Mouse (Mus musculus) heart, postnatal 0 days (tissue): Measurements from ENCODE around the gene Agpat3. TPM values are rescaled to one million over a fixed set of nuclear protein-coding genes. Genes with fewer than 3 reads are reported as not detected.
"Not testable (repeated sequence)": the region's sequence is repeated elsewhere in the genome, so short reads cannot be mapped to it uniquely, and the experiment has no call there.

ENCODE experiments used
- ATAC-seq: fragments of 200-750 bp; cut with Nextera tagmentation; 2 replicates; pipeline ENCODE4 v1.8.0; 2017; ENCODE audit warnings: low read depth, moderate number of reproducible peaks, moderate library complexity; ENCODE audit not compliant: insufficient read depth
- DNase-seq: peaks from one replicate; pipeline ENCODE4 v3.0.0-alpha.2; 2016; ENCODE audit warnings: low spot score
- H3K27ac ChIP-seq: fragments of 300-500 bp; sonication (generic); 2 replicates; pipeline ENCODE4 v1.5.1; 2014; ENCODE audit warnings: low read depth, mild to moderate bottlenecking
- H3K27me3 ChIP-seq: fragments of 300-500 bp; sonication (generic); 2 replicates; pipeline ENCODE4 v1.6.1; 2014; ENCODE audit warnings: low read length, mixed read lengths; ENCODE audit not compliant: control insufficient read depth, insufficient read depth
- H3K36me3 ChIP-seq: fragments of 300-500 bp; sonication (generic); replicated peaks from 2 replicates; pipeline ENCODE4 v1.6.1; 2014; ENCODE audit warnings: low read length, mixed read lengths; ENCODE audit not compliant: control insufficient read depth, insufficient read depth
- H3K4me1 ChIP-seq: fragments of 300-500 bp; sonication (generic); 2 replicates; pipeline ENCODE4 v1.6.1; 2014; ENCODE audit warnings: antibody characterized with exemption; ENCODE audit not compliant: control insufficient read depth, insufficient read depth
- H3K4me2 ChIP-seq: fragments of 300-500 bp; sonication (generic); 2 replicates; pipeline ENCODE4 v1.6.1; 2014; ENCODE audit warnings: low read depth, mild to moderate bottlenecking, low read length, moderate library complexity
- H3K4me3 ChIP-seq: fragments of 300-500 bp; sonication (generic); 2 replicates; pipeline ENCODE4 v1.5.1; 2014; ENCODE audit warnings: low read depth, low read length
- H3K9ac ChIP-seq: fragments of 300-500 bp; sonication (generic); replicated peaks from 2 replicates; pipeline ENCODE4 v1.6.1; 2014; ENCODE audit warnings: low read depth, low read length, mixed read lengths
- H3K9me3 ChIP-seq: fragments of 300-500 bp; sonication (generic); replicated peaks from 2 replicates; pipeline ENCODE4 v1.6.1; 2016; ENCODE audit warnings: low read length; ENCODE audit not compliant: control insufficient read depth
- CTCF ChIP-seq: IDR thresholded peaks from 2 replicates; pipeline ENCODE4 v1.5.1; 2016; ENCODE audit warnings: antibody characterized with exemption, control low read depth, low read depth
- EP300 ChIP-seq: IDR thresholded peaks from 2 replicates; pipeline ENCODE4 v1.6.1; 2016; ENCODE audit warnings: antibody characterized with exemption, low read depth
- WGBS: fragments of 180-500 bp; shearing (Covaris S2); extraction: QIAGEN DNeasy Blood & Tissue Kit; methylation state at CpG from one replicate; pipeline ENCODE4 v1.1.7; 2014; 5-methylcytosine and 5-hydroxymethylcytosine counted together
- polyA plus RNA-seq: library from polyadenylated mRNA; unstranded; fragments of >200 nt; fragmentation: Nextera tagmentation; extraction: Ambion mirVana; gene quantifications from 2 replicates; pipeline ENCODE4 v1.2.1, GENCODE M21; 2015
- total RNA-seq: library from RNA; depleted of rRNA; stranded (reverse); fragments of >200 nt; gene quantifications from 2 replicates; pipeline ENCODE4 v1.2.3, GENCODE M21; 2014; ENCODE audit warnings: low replicate concordance

Agpat3 gene
- total and polyA plus RNA-seq, 2 experiments from 2014 or later: 164 to 182 TPM

DNA sequence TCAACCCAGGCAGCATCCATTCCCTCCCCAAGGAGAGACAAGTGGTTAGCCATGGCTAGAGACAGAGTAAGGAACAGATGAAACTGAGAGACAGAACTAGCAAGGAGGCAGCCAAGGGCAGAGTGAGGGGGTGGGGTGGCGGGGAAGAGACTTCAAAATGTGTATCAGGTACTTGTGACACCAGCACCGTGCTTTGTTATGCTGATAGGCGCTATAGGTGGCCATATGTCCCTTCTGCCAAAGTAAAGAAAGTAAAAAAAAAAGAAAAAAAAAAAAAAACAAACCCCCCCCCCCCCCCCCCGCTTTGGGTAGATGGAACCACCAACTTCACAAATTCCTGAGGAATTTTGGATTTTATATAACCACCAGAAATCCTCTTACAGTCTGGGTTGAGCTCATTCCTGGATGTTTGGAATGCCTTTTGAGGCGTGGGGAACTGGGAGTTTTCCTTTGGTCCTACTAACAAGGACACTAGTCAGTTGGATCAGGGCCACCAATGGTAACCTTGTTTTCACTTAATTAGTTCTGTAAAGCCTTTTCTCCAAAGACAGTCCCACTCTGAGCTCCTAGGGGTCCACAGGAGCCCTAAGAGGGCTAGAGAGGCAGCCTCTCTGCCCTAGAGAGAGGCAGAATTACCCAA is 14.0 kb upstream of the Agpat3 start:
- 46% methylated on average over 5 of the region's 5 CpGs for WGBS
- Histone ChIP-seq H3K4me2 (no peak overlapping the region), H3K4me1 (peaks cover 12% of the 10 kb centered on the region), H3K27me3 (no peaks in the 10 kb centered on the region), H3K27ac (peak overlapping the region; percentile 62; the same call in 1 of the 2 replicates), H3K9ac (no peak overlapping the region), H3K36me3 (no peaks in the 10 kb centered on the region), H3K4me3 (no peak overlapping the region), H3K9me3 (no peaks in the 10 kb centered on the region)
- ATAC-seq (no peak), DNase-seq (no peak)
- TF ChIP-seq EP300 (no peak), CTCF (no peak)

DNA sequence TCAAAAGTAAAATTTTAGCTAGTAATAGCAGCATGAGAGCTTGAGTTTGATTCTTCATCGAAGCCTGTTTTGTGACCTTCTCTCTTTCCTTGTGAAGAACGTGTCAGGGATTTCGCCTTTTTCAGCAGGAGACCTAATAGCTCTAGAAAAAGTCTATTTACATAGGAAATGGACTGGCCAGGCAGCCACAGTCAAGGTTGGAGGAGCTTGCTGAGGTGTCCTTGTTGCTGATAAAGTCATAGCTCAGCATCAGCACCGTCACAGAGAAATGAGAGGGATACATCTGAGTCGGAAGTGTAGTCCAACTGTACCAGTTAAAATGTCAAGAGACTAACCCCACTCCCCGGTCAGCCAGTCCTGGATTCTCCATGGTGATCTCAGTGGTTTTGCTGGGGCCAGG is 13.3 kb upstream of the Agpat3 start:
- H3K4me1 ChIP-seq: peaks cover 14% of the 10 kb centered on the region
- 80% methylated on average over 6 of the region's 6 CpGs for WGBS
- no peaks in the 10 kb centered on the region for H3K36me3 ChIP-seq
- TF ChIP-seq CTCF: no peak
- no peak for TF ChIP-seq EP300
- ATAC-seq: no peak
- H3K4me2 ChIP-seq: no peak overlapping the region
- H3K9ac ChIP-seq: no peak overlapping the region
- no peak overlapping the region for H3K27ac ChIP-seq
- no peaks in the 10 kb centered on the region for H3K27me3 ChIP-seq
- no peak for DNase-seq
- no peaks in the 10 kb centered on the region for H3K9me3 ChIP-seq
- H3K4me3 ChIP-seq: no peak overlapping the region

DNA sequence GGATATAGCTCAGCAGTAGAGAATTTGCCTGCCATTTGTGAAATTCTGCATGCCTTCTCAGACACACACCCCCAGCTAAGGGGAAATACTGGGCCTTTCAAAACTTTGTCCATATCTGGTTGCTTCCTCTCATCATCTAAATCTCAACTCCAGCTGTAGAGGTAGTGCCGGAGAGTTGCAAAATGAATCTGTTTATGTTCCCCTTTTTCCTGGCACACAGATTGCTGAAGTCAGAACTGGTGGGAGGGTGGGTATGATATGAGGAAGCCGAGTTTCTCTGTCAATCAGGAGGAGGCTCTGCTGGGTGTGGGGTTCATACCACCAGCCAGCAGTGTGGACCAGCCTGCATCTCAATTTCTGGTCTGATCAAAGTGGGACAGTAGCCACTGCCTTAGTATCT is 11.8 kb upstream of the Agpat3 start:
- WGBS: 43% methylated on average over 2 of the region's 2 CpGs
- H3K36me3 ChIP-seq: no peaks in the 10 kb centered on the region
- DNase-seq (no peak), ATAC-seq (no peak)
- no peaks in the 10 kb centered on the region for H3K27me3 ChIP-seq
- H3K4me3 ChIP-seq: no peak overlapping the region
- peaks cover 21% of the 10 kb centered on the region for H3K4me1 ChIP-seq
- TF ChIP-seq EP300: no peak
- no peak for TF ChIP-seq CTCF
- H3K9ac ChIP-seq: no peak overlapping the region
- H3K9me3 ChIP-seq: no peaks in the 10 kb centered on the region
- no peak overlapping the region for H3K27ac ChIP-seq
- no peak overlapping the region for H3K4me2 ChIP-seq

DNA sequence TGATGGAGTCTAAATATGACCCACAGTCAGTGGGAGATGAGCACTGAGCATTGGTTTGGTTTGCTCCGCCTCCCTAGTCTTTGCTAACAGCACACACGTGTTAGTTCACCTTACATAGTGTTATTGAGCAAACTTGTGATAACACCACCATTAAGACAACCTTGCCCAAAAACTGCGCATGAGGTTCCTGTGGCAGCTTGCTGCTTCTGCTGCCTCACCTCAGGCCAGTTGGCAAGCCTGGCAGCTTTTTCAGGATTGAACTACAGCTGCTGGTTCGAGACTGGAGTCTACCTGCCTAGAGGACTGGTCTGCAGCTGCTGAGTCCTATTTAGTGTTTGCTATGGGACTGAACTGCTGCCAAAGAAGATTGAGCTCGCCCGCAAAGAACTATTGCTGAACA is 11.1 kb upstream of the Agpat3 start:
- no peaks in the 10 kb centered on the region for H3K27me3 ChIP-seq
- H3K9me3 ChIP-seq: no peaks in the 10 kb centered on the region
- H3K4me2 ChIP-seq: no peak overlapping the region
- H3K9ac ChIP-seq: no peak overlapping the region
- TF ChIP-seq CTCF (no peak), EP300 (no peak)
- ATAC-seq (no peak), DNase-seq (no peak)
- 91% methylated on average over 6 of the region's 6 CpGs for WGBS
- H3K4me1 ChIP-seq: peaks cover 21% of the 10 kb centered on the region
- no peak overlapping the region for H3K27ac ChIP-seq
- no peaks in the 10 kb centered on the region for H3K36me3 ChIP-seq
- no peak overlapping the region for H3K4me3 ChIP-seq

DNA sequence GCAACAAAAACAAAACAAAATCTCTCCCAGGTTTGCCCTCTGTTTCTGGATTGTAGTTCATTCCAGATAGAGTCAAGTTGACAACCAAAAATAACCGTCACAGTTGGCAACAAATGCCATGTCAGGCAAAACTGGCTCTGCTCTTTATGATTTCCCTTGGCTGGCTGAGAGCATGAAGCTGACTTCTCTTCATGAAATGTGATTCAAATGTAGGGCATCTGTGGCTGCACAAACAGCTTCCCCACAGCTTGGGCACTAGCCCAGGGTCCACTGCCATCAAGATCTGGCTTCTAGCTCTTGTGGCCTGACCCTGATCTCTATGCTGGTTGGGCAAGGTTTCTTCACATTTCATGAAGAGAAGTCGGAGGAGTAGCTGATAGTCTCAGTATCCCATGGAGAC is 9.7 kb upstream of the Agpat3 start:
- no peaks in the 10 kb centered on the region for H3K27me3 ChIP-seq
- 48% methylated on average over 2 of the region's 2 CpGs for WGBS
- no peaks in the 10 kb centered on the region for H3K36me3 ChIP-seq
- no peak overlapping the region for H3K9ac ChIP-seq
- H3K27ac ChIP-seq: peak overlapping the region; percentile 49
- no peak for ATAC-seq
- H3K9me3 ChIP-seq: no peaks in the 10 kb centered on the region
- peak; percentile 36 for DNase-seq
- peaks cover 21% of the 10 kb centered on the region for H3K4me1 ChIP-seq
- H3K4me3 ChIP-seq: no peak overlapping the region
- no peak for TF ChIP-seq CTCF
- TF ChIP-seq EP300: no peak
- no peak overlapping the region for H3K4me2 ChIP-seq

DNA sequence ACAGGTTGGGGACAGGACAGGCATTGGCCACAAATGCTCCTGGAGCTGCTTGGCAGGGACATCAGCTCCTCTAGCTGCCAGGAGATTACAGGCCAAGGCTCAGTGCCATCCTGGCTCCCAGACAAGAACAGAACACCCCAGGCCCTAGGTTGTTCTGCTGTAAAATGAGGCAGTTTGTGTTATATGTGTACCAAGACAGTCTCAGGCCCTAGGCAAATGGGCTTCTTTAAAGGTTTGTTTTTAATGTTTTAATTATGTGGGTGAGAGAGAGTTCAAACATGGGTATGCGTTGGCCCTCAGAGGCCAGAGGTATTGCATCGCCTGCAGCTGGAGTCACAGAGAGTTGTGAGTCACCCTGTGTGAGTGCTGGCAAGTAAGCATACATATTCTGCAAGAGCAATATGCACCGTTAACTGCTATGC is 8.0 kb upstream of the Agpat3 start:
- ATAC-seq: peak; percentile 55; the same call in 1 of the 2 replicates
- H3K27ac ChIP-seq: peak overlapping the region; percentile 64
- H3K4me2 ChIP-seq: no peak overlapping the region
- peak; percentile 34 for DNase-seq
- no peaks in the 10 kb centered on the region for H3K36me3 ChIP-seq
- WGBS: 43% methylated on average over 3 of the region's 3 CpGs
- no peaks in the 10 kb centered on the region for H3K9me3 ChIP-seq
- no peak overlapping the region for H3K4me3 ChIP-seq
- TF ChIP-seq EP300: no peak
- no peak for TF ChIP-seq CTCF
- H3K27me3 ChIP-seq: no peaks in the 10 kb centered on the region
- no peak overlapping the region for H3K9ac ChIP-seq
- H3K4me1 ChIP-seq: 0 out of 2 replicates have a peak, but pooled peaks cover 14% of the 10 kb centered on the region

DNA sequence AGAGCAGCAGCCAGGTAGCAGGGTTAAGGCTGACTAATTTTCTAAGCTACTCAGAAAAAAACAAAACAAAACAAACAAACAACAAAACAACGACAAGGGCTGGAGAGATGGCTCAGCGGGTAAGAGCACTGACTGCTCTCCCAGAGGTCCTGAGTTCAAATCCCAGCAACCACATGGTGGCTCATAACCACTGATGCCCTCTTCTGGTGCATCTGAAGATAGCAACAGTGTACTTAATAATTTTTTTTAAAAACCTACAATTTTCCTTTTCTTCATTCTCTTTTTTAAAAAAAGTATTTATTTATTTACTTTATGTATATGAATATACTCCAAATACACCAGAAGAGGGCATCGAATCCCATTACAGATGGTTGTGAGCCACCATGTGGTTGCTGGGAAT is 6.7 kb upstream of the Agpat3 start:
- H3K4me2 ChIP-seq, ATAC-seq, H3K9me3 ChIP-seq, H3K9ac ChIP-seq, H3K27ac ChIP-seq, H3K4me3 ChIP-seq, DNase-seq, H3K36me3 ChIP-seq, H3K27me3 ChIP-seq: not testable (repeated sequence)
- 87% methylated on average over 3 of the region's 3 CpGs for WGBS
- H3K4me1 ChIP-seq: 0 out of 2 replicates have a peak, but pooled peaks cover 14% of the 10 kb centered on the region
